Mouse (Mus musculus) intestine, embryonic 16.5 days (tissue): Measurements from ENCODE around the gene Mctp2. TPM values are rescaled to one million over a fixed set of nuclear protein-coding genes. Genes with fewer than 3 reads are reported as not detected.

Source experiments
- ATAC-seq: fragments of 200-750 bp; cut with Nextera tagmentation; 2 replicates; pipeline ENCODE4 v1.8.0; 2017; ENCODE audit warnings: moderate TSS enrichment, moderate library complexity
- H3K27ac ChIP-seq: fragments of 300-500 bp; sonication (generic); 2 replicates; pipeline ENCODE4 v1.5.1; 2014; ENCODE audit warnings: mild to moderate bottlenecking, low read length
- H3K27me3 ChIP-seq: fragments of 300-500 bp; sonication (generic); replicated peaks from 2 replicates; pipeline ENCODE4 v1.6.1; 2014; ENCODE audit warnings: low read length, control low read depth, mixed read lengths; ENCODE audit not compliant: control insufficient read depth, insufficient read depth
- H3K36me3 ChIP-seq: fragments of 300-500 bp; sonication (generic); 2 replicates; pipeline ENCODE4 v1.6.1; 2014; ENCODE audit warnings: low read length, control low read depth; ENCODE audit not compliant: control insufficient read depth, insufficient read depth
- H3K4me1 ChIP-seq: fragments of 300-500 bp; sonication (generic); 2 replicates; pipeline ENCODE4 v1.6.1; 2014; ENCODE audit warnings: low read length, control low read depth, mixed read lengths; ENCODE audit not compliant: control insufficient read depth, insufficient read depth
- H3K4me2 ChIP-seq: fragments of 300-500 bp; sonication (generic); 2 replicates; pipeline ENCODE4 v1.6.1; 2014; ENCODE audit warnings: low read depth, low read length, control low read depth
- H3K4me3 ChIP-seq: fragments of 300-500 bp; sonication (generic); 2 replicates; pipeline ENCODE4 v1.5.1; 2014; ENCODE audit warnings: mild to moderate bottlenecking, low read length
- H3K9ac ChIP-seq: fragments of 300-500 bp; sonication (generic); 2 replicates; pipeline ENCODE4 v1.6.1; 2014; ENCODE audit warnings: low read depth, low read length
- H3K9me3 ChIP-seq: fragments of 300-500 bp; sonication (generic); 2 replicates; pipeline ENCODE4 v1.6.1; 2016; ENCODE audit warnings: low read length, control low read depth; ENCODE audit not compliant: control insufficient read depth
- WGBS: fragments of 180-500 bp; shearing (Covaris S2); extraction: QIAGEN DNeasy Blood & Tissue Kit; methylation state at CpG from one replicate; pipeline ENCODE4 v1.1.7; 2014; 5-methylcytosine and 5-hydroxymethylcytosine counted together
- polyA plus RNA-seq: library from polyadenylated mRNA; unstranded; fragments of >200 nt; fragmentation: Nextera tagmentation; extraction: Ambion mirVana; gene quantifications from 2 replicates; pipeline ENCODE4 v1.2.1, GENCODE M21; 2015

The Mctp2 gene
- polyA plus RNA-seq, 1 experiment from 2014 or later, result 1.7 TPM

DNA sequence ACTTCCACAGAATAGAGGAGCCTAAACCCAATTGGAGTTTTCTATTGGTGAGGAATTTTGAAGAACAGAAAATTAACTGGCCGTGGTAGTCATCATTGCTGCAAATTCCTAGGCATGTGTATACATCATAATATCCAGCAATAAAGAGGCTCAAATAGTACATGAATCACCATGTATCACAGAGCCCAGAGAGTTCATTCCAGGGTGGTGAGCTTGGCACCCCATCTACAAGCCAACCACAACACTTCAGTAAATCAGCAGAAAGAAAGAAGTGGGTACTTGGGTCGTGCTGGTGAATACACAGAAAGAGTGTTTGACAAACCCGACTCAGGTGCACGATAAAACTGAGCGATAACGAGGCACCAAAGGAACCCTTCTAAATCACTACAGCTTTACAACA, 207.8 kb downstream of the Mctp2 start:
- no peaks in the 10 kb centered on the region for H3K27me3 ChIP-seq
- H3K4me1 ChIP-seq, result no peaks in the 10 kb centered on the region
- H3K4me2 ChIP-seq, result no peak overlapping the region
- H3K36me3 ChIP-seq, result no peaks in the 10 kb centered on the region
- H3K9me3 ChIP-seq, result no peaks in the 10 kb centered on the region
- no peak for ATAC-seq
- H3K9ac ChIP-seq, result no peak overlapping the region
- H3K27ac ChIP-seq, result no peak overlapping the region
- H3K4me3 ChIP-seq, result no peak overlapping the region
- 91% methylated on average over 6 of the region's 6 CpGs for WGBS

GRCm38 (mm10) chr7:72096973-72097372, 209.4 kb downstream of the Mctp2 start:
- 62% methylated on average over 1 of the region's 1 CpGs for WGBS
- H3K4me2 ChIP-seq, result no peak overlapping the region
- no peak for ATAC-seq
- H3K36me3 ChIP-seq, result no peaks in the 10 kb centered on the region
- no peaks in the 10 kb centered on the region for H3K4me1 ChIP-seq
- H3K9me3 ChIP-seq, result no peaks in the 10 kb centered on the region
- no peak overlapping the region for H3K4me3 ChIP-seq
- no peaks in the 10 kb centered on the region for H3K27me3 ChIP-seq
- no peak overlapping the region for H3K9ac ChIP-seq
- no peak overlapping the region for H3K27ac ChIP-seq

DNA sequence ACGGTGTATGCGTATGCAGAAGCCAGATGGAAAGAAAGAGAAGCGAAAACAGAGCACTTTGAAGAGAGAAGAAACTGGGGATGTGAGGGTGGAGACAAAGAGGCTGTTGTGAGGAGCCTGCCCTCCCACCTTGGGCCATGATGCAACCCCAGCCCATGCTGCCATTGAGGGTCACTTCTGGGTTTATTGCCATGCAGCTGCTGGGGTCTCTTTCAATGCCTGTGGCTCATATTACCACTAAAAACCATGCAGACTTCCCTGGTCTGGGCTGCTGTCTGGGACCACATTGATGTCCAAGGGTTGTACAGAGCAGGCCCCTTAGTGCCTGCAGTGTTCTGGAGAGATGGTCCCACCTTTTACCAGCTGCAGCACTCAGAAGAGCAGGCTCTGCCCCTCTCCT, 210.0 kb downstream of the Mctp2 start:
- WGBS, result 76% methylated on average over 3 of the region's 3 CpGs
- no peaks in the 10 kb centered on the region for H3K27me3 ChIP-seq
- H3K36me3 ChIP-seq, result no peaks in the 10 kb centered on the region
- no peak overlapping the region for H3K4me2 ChIP-seq
- H3K9me3 ChIP-seq, result no peaks in the 10 kb centered on the region
- H3K27ac ChIP-seq, result no peak overlapping the region
- H3K9ac ChIP-seq, result no peak overlapping the region
- no peak for ATAC-seq
- H3K4me3 ChIP-seq, result no peak overlapping the region
- no peaks in the 10 kb centered on the region for H3K4me1 ChIP-seq

GRCm38 (mm10) chr7:72089463-72090175, 216.8 kb downstream of the Mctp2 start:
- no peak overlapping the region for H3K27ac ChIP-seq
- no peak overlapping the region for H3K9ac ChIP-seq
- no peaks in the 10 kb centered on the region for H3K27me3 ChIP-seq
- H3K4me2 ChIP-seq, result no peak overlapping the region
- H3K36me3 ChIP-seq, result no peaks in the 10 kb centered on the region
- WGBS, result 69% methylated on average over 3 of the region's 3 CpGs
- no peaks in the 10 kb centered on the region for H3K9me3 ChIP-seq
- no peak overlapping the region for H3K4me3 ChIP-seq
- ATAC-seq, result no peak
- H3K4me1 ChIP-seq, result no peaks in the 10 kb centered on the region

DNA sequence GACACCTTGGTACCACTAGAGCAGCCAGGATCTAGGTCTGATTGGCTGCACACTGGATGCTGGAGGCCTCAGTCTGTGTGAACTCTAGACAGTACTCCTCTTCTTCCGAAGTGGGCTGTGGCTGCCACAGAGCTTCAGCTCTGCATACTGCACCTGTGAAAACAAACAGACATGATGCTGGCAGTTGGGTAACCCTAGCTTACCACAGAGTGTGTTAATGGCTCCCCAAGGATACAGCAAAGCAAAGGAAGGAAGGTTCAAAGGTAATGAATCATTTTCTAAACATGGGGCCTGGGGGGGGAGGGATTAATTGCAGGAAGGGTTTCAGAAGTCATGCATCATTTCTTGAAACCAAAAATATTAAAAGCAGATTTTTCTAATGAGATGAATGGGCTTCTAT, 225.7 kb downstream of the Mctp2 start:
- Histone ChIP-seq H3K4me3 (no peak overlapping the region), H3K27me3 (no peaks in the 10 kb centered on the region), H3K9me3 (no peaks in the 10 kb centered on the region), H3K4me1 (no peaks in the 10 kb centered on the region), H3K4me2 (no peak overlapping the region), H3K27ac (no peak overlapping the region), H3K36me3 (no peaks in the 10 kb centered on the region), H3K9ac (no peak overlapping the region)
- no peak for ATAC-seq
- WGBS, result 66% methylated on average over 1 of the region's 1 CpGs

DNA sequence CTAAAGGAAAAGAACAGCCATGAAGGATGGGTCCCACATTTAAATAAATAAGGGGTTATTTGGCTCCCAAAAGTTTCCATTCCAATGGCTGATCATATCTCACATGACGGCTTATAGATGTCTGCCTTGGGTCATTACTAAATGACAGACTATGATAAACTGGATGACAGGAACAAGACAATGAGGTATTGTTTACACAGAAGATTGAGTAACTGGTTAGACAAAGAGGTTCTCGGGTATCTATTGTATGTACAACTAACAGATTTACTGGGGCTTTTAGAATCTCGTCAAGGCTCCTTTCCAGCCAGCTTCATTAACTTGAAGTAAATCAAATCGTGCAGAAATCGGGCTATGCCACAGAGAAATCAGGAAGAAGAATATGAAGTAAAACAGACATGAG, 227.5 kb downstream of the Mctp2 start:
- Histone ChIP-seq H3K4me3 (no peak overlapping the region), H3K4me2 (no peak overlapping the region), H3K4me1 (no peaks in the 10 kb centered on the region), H3K9ac (no peak overlapping the region), H3K27ac (no peak overlapping the region), H3K27me3 (no peaks in the 10 kb centered on the region), H3K9me3 (no peaks in the 10 kb centered on the region), H3K36me3 (no peaks in the 10 kb centered on the region)
- no peak for ATAC-seq
- WGBS, result 54% methylated on average over 5 of the region's 5 CpGs

- H3K4me2 ChIP-seq, result no peak overlapping the region
- H3K4me1 ChIP-seq, result no peaks in the 10 kb centered on the region
- H3K9me3 ChIP-seq, result no peaks in the 10 kb centered on the region
- no peak overlapping the region for H3K27ac ChIP-seq
- H3K36me3 ChIP-seq, result no peaks in the 10 kb centered on the region
- no peak overlapping the region for H3K4me3 ChIP-seq
- 80% methylated on average over 13 of the region's 13 CpGs for WGBS
- H3K9ac ChIP-seq, result no peak overlapping the region
- ATAC-seq, result no peak
- H3K27me3 ChIP-seq, result no peaks in the 10 kb centered on the region
These were observed 234.8 kb downstream of the Mctp2 start for GRCm38 (mm10) chr7:72071418-72072184.

DNA sequence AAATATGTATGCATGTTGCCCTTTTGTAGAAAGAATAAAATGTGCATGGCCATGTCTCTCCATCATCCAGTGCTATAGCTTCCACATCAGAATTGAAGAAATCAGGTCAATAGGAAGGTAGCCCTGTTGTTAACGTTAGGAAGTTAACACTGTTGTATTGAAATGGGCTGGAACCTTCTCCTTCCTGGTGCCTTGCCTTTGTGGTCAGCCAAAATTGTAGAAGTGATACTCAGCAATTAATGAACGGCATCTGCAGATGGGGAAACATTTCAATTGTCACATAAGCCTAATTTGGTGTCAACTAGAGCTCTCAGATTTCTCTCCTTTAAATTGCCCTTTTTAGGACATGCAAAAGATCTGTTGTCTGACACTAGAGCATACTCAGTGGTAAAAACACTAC, 238.0 kb downstream of the Mctp2 start:
- Histone ChIP-seq H3K9me3 (no peaks in the 10 kb centered on the region), H3K4me1 (no peaks in the 10 kb centered on the region), H3K4me3 (no peak overlapping the region), H3K4me2 (no peak overlapping the region), H3K27me3 (no peaks in the 10 kb centered on the region), H3K36me3 (no peaks in the 10 kb centered on the region), H3K27ac (no peak overlapping the region), H3K9ac (no peak overlapping the region)
- WGBS, result 67% methylated on average over 2 of the region's 2 CpGs
- no peak for ATAC-seq

- WGBS, result 86% methylated on average over 2 of the region's 2 CpGs
- H3K27me3 ChIP-seq, result no peaks in the 10 kb centered on the region
- no peak overlapping the region for H3K4me2 ChIP-seq
- H3K4me1 ChIP-seq, result no peaks in the 10 kb centered on the region
- no peak for ATAC-seq
- no peak overlapping the region for H3K27ac ChIP-seq
- no peak overlapping the region for H3K9ac ChIP-seq
- no peaks in the 10 kb centered on the region for H3K36me3 ChIP-seq
- H3K9me3 ChIP-seq, result no peaks in the 10 kb centered on the region
- H3K4me3 ChIP-seq, result no peak overlapping the region
These were observed 240.1 kb downstream of the Mctp2 start for GRCm38 (mm10) chr7:72066352-72066751.
